Mouse (Mus musculus) T-helper 1 cell (primary cell): ENCODE measurements at regions not wholly inside any gene's neighbourhood (a gene's known extent, or its start where the extent isn't known, plus 50 kb on each side); places are given as distances from the start of the nearest gene placed in this dataset.

ENCODE experiments used
- in situ Hi-C: fragments of 300-600 bp; cut with MboI, MseI; formaldehyde crosslinking; loops from one replicate; pipeline ENCODE4 v1.15.1; 2025; ENCODE audit warnings: high pct_unique_total_duplicates

DNA sequence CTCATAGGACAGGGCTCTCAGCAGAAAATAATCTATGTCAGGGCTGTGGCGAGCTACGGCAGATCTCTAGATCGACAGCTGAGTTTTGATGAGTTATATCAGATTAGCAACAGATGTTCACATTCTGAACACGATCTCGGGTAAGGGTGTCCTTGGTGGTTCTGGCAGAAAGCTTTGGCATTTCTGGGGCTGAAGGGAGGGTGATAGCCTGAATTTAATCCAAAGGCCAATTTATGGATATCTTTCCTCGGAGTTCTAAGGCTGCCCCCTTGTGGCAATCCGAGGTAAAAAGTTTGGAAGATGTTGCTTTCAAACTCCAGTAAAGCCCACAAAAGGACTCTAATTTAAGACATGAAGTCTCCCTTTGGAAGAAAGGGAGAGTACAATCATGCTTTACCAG, 101.3 kb upstream of the Luzp2 start:
- in situ Hi-C loops = loop anchor here (10.0 kb wide), 1 partner anchor 991 kb away; no protein-coding TSS in a partner anchor

DNA sequence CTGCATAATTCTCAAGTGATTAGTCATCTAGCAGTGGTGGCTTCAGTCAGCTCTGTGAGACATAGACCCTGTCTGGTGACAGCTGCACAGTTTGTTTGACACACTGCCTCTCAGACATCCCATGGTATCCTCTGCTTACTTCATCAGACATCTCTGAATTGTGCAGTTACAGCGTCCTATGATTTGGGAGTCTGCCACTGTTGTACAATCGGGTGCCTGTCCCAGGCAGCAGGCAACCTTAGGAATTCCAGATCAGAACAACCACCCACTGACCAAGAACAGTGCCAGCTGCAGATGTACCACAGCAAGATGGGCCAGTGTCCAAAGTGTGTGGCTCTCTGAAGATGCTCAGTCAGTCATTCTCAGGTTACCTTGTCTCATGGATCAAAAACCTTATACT, 100.4 kb upstream of the Luzp2 start:
- in situ Hi-C loops = loop anchor here (10.0 kb wide), 1 partner anchor 990 kb away; no protein-coding TSS in a partner anchor

DNA sequence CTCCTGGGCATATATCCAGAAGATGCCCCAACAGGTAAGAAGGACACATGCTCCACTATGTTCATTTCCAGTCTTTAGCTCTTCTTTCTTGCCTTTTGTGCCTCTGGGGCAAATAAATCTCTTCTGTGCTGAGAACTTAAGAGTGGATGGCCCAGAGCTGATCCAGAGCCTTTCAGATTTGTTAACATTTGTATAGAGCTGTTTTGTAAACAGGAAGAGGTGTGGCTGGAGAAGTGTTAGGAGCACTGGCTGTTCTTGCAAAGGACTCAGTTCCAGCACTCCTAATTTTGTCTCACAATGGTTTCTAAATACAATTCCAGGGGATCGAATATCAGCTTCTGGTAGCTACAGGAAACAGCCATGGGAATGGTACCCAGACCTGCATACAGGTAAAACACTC, 68.0 kb upstream of the Luzp2 start:
- in situ Hi-C loops = no loop called here

DNA sequence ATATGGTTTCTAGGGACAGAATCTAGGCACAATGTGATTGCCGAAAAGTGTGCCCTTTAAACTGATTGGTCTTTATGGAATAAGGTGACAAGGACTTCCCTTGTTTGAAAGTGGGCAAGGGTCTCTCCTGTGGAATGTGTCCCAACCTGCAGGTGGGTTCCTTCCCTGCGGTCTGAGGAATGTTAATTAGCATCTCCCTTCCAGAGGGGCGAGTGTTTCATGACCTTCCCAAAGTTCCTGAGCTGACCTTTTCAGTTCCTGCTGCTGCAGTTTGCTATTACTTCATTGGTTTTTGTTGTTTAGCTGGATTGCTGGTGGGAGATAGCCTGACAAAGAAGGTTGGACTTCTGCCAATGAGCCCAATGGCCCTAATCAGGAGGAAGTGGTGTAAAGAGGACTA, 66.6 kb upstream of the Luzp2 start:
- in situ Hi-C loops = no loop called here

DNA sequence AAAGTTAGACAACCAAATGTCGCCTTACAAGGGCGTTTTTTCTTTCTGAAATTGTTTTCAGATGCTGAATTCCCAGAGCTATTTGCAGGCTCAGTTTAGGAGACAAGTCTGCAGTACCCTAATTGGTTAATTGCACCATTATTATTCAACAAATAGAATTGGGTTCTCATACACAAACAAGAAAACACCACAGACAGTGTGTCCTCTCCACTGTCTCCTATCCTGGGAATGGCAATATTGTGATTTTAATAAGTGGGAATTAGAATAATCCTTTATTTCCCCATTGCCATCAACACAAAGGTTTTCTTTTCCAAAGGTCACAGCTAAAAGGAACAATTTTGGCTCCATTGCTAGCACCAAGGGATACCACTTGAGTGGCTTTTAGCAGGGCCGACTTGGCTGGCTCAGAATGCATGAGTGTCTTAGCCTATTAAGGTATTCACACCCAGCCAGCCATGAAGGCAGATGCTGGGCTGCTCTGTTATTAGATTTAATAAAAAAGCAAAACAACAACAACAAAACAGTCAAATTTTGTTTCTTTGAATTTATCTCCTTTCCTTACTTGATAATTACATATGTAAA, 53.3 kb upstream of the Luzp2 start:
- in situ Hi-C loops = no loop called here

DNA sequence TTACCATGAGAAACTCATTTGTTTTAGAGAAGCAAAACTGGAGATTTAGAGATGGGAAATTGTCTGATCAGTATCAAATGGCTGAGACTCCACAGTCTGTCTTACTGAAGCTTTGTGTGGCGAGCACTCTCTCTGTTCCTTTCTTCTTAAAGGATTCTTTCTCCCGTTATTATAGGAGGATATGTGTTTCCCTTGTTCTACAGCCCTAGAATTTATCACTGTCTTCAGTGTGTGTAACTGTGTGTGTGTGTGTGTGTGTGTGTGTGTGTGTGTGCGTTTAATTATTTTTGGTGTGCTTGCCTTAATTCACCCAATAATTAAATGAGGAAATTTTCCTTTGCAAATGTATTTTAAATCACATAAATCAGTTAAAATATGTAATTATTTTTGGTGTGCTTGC, 52.7 kb upstream of the Luzp2 start:
- in situ Hi-C loops = no loop called here

DNA sequence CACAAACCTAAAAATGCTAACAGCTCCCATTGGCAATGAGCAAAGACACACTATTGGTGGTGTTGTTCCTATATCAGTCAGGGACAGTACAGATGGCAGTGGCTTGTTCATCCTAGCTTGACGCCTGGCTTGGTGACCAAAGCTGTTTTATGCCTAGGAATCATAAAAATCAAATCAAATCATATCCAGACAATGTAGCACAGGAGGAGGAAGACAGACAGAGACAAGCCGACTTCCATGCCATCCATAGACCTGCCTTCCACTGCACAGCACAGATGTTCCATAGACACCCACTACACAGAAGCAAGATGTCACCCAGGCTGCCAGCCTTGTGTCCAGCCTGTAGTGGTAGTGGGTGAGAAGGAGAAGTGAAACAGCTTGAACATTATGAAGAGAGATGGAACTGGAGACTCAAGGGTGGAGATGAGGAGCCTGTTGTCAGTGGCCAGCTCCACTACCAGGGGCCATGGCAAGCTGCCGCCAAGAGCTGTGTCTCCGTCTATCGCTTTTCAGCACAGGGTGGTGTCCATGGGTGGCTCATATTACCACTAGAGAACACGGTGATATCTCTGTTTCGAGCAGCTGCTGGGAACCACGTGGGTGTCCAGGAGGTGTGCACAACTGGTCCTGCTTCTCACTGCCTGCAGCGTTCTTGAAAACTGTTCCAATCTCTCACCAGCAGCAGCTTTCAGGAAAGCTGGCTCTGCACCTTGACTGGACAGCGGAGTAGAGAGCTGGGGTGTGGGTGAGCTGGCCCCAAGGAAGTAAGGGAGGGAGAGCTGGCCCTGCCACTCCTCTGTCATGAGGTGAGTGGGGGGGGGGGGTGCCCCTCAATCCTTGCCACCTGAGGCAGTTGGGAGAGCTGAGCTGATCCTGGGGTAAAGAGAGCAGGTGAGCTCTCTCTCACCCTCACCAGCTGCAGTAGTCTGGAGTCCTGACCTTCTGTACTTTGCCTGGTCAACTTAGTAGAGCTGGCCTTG, 51.5 kb upstream of the Luzp2 start:
- in situ Hi-C loops = no loop called here
